Mouse (Mus musculus): ENCODE measurements around the gene Triobp.
A peak's percentile ranks its signal among the peaks of the same experiment; 100 is the strongest.

Triobp gene

DNA sequence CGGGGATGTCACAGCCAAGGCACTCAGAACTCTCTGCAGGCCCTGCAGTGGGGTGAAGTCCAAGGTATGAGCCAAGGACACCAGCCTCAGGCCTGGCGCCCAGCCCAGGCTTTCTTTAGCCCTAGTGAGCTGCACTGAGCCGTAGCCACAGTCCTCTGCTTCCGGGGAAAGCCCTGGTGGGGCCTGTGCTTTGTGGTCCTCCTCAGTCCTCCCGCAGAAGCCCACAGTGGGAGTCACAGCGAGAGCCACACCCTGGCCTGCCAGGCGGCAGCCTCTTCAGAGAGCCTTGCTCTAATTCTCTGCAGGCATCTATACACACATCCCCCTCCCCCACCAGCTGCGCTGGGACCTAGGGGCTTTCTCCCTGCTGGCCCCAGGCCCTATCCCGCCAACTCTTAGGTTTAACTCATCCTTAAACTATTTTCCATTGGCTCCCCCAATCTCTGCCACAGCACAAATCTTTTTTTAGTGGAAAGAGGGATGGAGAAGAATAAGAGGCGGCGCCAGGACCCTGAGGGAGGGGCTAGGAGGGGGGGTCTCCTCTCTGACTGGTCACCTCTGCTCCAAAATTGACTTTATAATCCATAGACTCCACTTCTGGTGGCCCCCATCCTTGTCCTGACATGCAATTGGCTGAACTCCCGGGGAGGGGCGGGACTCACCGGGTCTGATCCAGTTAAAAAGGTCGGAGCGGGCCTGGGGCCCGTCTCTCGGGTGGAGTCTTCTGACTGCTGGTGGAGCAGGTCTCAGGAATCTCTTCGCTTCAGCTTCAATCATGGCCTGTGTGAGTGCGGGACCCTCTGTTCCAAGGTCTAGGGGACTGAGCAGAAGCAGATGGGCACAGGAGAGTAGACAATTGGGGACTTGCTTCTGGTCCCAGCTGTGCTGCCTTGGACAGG lies 21.3 kb upstream of the Triobp start, which contains the start of gene Lgals1:
TSS of gene Lgals1 (plus strand) at position 705 of the 899 bp plus-strand sequence.
- DNase-seq (ENCODE audit: extremely low spot score) = peak; percentile 81

DNA sequence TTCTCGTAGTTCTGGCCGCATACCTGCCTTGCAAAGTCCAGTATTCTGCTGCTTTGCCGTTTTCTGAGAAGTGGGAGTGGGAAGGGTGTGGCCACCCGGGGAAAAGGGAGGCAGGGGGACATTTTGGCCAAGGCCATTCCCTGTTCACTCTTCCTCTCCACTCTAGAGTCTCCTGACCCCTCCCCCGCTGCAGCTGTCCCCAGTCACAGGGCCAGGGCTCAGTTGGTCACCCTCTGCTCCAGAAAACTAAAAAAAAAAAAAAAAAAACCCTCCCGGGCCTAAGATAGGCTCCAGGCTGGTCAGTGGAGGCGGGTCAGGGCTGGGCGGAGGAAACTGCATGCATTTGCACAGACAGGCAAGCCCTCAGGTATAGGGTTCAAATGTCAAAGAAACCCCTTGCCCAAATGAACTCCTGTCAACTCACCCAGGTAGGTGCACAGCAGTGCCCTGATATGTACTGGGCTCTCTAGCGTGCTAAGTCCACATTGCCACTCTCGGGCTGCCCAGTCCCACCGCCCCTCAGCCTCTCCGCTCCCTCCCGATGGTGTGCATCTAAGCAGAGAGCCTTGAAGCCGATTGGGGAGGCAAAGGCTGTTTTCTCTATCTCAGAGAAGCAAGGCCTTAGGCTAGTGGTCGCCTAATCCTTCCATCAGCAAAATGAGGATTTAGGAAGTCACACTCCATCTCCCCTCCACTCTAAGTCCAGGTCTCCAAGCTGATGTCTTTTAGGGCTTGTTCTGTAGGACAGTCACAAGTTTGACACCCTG lies 20.3 kb upstream of the Triobp start:
- no peak for DNase-seq (ENCODE audit: extremely low spot score)

DNA sequence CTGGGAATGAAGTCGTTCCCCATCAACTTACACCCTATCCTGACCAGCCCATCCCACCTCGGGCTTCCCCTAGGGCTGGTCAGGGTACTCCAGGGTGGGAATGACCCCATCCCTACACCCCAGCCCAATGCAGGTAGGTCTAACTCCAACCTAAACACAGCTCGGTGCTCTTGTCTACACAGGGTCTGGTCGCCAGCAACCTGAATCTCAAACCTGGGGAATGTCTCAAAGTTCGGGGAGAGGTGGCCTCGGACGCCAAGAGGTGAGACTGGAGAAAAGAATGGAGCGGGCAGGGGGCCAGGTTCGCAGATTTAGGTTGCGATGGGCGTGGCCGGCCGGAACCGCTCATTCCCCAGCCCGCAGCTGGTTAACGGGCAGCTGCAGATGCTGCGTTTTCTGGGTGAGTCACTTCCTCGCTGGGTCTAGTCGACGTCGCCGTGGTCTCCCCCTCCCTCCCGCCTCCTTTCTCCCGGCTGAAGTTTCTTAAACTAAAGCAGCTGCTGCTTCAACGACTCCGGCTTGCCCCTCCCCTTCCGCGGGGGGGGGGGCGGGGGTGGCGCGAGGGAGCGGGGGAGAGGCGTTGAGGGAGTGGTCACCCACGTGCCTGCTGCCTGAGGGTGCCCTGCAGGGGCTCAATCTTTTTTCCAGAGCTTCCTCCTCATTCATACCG lies 19.6 kb upstream of the Triobp start:
- peak; percentile 90 for DNase-seq (ENCODE audit: extremely low spot score)

DNA sequence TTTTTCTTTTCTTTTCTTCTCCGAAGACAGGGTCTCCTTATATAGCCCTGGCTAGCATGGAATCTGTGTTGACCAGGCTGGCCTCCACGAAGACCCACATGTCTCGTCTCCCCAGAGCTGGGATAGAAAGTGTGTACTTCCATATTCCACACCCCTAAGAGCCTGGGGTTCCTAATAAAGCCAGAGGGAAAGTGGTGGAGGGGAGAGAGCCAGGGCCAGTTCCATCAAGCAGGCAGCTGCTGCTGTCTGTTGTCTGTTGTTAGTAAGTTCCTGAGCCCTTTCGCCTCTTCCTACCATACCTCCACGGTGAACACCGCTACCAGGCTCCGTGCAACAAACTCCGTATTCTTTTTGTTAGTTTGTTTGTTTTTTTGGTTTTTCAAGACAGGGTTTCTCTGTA lies 19.0 kb upstream of the Triobp start:
- no peak for DNase-seq (ENCODE audit: extremely low spot score)

DNA sequence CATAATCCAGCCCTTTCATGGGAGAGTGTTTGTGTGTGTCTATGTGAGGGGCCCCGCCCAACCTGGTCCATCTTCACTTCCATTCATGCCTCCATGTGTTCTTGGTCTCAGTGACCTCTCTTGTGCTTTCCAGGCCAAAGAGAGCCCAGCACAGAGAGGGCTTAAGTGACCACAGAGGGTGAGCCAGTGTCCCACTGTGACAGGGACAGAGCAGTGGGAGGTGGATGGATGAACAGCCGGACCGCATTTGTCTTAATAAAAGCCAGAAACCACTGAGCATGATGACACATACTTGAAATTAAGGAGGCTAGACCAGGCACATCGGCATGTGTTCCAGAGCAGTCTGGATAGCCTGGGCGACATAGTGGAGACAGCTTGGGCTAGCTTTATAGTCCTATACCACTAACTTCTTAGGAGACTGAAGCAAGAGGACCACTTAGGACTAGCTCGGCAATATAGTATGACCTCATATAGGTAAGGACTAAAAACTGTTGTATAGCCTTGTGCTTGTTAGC lies 17.3 kb upstream of the Triobp start:
- no peak for DNase-seq (ENCODE audit: extremely low spot score)

DNA sequence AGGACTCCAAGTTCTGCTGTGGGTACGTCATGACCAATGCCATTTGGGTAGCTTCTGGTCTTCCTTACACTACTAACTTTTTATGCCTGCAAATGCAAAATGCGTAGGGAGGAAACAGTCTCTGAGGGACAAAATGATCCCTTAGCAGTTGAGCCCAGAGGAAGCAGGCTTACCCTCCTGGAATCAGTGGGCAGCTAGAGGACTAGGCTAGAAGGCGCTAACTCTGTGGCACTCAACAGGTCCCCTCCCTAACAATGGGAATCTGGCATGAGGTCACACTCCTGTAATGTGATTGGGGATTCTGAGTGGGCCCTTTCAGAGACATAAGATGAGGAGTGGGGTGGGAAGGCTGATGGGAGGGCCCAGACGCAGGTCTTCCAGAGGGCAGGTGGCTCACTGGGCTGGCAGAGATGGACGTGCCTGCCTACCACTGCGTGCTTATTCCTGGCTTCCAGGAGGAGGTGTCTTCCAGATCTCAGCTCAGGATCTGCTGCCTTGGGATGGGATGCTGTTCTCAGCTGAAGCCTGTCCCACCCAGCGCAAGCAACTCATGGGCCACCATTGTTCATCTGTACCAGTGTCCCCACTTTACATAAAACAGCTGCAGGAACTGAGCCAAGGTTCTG lies 16.6 kb upstream of the Triobp start:
- DNase-seq (ENCODE audit: extremely low spot score) = no peak

DNA sequence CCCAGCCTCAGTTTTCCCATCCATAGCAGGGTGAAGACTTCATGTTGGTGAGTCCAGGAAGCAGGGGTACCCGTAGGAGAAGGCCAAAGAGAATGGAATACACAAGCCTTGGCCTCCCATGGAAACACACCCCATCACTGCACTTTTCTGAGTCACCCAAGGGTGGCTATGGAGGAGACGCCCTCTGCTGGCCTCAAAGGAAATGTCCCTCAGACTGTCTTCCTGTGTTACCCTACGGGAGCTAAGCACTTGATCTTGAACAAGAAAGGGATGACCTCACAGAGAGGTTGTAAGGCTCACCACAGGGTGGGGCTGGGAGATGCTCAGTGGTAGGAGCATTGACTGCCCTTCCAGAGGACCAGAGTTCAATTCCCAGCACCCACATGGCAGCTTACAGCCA lies 15.9 kb upstream of the Triobp start:
- DNase-seq (ENCODE audit: extremely low spot score) = no peak

DNA sequence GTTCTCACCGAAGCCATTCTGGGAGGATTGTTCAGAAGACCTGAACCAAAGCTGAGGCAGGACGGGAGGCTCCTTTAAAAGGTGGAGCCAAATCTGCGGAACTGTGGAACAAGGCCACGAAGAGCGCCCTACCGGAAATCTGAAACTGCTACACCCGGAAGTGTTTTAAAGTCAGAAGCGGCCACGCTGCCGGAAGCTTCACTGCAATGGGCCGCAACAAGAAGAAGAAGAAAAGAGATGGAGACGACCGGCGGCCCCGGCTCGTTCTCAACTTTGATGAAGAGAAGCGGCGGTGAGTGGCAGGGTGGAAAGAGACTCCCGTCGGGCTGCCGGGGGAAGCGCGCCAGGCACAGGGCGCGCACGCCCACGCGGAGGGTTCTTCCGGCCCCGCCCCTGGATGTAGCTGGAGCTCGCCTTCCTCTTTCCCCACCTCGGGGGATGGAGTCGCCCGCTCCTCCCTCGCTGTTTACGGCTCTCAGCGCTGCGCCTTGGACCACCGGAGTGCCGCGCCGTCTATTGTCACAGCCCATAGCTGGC lies 12.7 kb upstream of the Triobp start, which contains the start of gene Nol12:
TSS of gene Nol12 (plus strand) at position 150 of the 537 bp plus-strand sequence.
- peak; percentile 93 for DNase-seq (ENCODE audit: extremely low spot score)

DNA sequence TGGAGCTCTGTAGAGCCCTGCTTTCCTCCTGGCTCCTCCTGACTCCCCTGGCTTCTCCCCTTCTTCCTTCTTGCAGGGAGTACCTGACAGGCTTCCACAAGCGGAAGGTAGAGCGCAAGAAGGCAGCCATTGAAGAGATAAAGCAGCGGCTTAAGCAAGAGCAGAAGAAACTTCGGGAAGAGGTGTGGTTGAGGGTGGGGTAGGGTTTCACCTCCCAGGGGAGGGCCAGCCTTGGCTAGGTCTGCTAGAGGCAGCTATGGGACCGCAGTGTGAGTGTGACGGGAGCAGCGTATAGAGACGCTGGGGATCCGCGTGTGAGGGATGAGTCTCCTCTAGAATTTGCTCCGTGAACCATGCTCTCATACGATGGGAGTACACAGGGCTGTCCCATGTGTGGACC lies 11.1 kb upstream of the Triobp start:
- no peak for DNase-seq (ENCODE audit: extremely low spot score)

DNA sequence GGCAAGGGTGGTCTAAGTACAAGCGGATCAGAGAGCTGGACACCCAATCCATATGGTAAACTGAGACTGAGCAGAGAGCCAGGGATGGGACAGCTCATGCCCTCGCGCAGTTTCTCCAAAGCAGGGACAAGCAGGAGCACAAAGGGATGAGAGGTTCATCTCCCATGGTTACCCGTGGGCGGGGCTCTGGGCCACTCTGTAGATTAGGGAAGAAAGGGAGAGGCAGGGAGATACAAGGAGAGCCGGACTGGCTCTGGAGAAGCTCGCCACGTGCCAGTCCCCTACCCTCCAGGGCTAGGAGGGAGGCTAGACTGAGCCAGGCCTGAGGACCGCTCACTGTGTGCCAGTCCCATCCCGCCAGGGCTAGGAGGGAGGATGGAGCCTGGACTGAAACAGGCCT lies 10.2 kb upstream of the Triobp start:
- DNase-seq (ENCODE audit: extremely low spot score) = no peak

DNA sequence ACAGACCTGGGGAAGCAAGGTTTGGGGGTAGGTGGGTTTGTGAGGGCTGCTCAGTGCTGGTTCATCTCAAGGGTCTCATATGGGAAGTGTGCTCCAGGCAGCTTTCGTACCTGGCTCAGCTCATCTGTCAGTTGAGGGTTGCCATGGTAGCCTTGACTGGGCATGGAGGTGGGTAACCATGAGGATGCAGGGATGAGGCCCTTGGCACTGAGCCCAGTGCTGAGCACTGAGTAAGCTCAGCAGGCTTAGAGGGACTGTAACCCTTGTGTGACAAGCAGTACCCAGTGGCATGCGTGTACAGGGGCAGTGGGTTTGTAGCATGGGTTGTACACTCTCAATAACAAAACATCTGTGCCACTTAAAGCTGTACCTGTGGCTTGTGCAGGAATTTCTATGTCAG lies 9.6 kb upstream of the Triobp start:
- no peak for DNase-seq (ENCODE audit: extremely low spot score)

DNA sequence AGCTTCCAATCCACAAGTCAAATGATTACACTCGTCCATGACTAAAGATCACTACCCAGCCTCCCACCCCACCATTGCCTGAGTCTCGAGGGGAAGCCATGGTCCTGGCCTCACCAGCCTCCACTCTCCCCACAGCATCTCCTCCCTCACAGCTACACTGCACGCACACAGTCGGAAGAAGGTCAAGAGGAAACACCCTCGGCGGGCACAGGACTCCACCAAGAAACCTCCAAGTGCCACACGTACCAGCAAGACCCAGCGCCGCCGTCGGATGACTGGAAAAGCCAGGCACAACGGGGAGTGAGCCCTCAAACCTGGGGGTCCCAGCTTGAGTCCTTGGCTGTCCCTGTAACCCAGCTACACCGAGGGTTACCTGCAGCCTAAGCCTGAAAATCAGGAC lies 7.2 kb upstream of the Triobp start:
- DNase-seq (ENCODE audit: extremely low spot score) = no peak

DNA sequence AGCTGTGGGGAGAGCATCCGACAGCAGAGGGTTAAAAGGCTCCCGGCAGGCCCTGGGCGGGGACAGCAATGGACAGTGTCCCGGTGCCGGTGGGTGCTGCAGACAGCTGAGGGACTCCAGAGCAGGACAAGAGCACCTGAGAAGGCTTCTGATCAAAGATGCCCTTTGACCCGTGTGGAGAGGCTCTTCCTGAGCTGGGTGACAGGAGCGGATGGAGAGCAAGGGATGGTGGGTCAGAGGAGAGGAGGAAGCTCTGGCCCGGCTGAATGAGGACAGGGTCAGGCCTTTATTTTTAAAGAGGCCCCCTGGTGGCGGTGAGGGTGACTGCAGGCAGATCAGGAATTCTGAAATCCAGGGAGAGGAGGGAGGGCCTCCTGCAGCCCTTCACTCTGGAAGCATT lies 4.9 kb upstream of the Triobp start:
- peak; percentile 87 for DNase-seq (ENCODE audit: extremely low spot score)

DNA sequence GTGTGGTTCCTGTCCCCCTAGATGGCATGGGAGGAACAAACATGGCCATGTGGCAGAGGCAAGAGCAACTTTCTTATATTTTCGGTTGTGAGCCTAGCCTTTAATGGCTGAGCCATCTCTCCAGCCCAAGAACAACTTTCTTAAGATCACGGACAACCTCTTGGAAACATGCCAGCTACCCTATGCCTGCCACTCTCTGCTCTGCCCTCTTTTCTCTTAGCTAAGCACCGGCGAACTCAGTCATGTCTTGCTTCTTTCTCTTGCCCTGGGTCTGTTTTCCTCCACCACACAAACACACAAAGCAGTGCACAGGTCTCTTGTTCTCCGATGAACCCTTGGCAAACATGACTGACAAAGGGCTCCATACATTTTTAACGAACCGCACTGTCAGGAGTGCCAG lies 1.3 kb upstream of the Triobp start:
- no peak for DNase-seq (ENCODE audit: extremely low spot score)

DNA sequence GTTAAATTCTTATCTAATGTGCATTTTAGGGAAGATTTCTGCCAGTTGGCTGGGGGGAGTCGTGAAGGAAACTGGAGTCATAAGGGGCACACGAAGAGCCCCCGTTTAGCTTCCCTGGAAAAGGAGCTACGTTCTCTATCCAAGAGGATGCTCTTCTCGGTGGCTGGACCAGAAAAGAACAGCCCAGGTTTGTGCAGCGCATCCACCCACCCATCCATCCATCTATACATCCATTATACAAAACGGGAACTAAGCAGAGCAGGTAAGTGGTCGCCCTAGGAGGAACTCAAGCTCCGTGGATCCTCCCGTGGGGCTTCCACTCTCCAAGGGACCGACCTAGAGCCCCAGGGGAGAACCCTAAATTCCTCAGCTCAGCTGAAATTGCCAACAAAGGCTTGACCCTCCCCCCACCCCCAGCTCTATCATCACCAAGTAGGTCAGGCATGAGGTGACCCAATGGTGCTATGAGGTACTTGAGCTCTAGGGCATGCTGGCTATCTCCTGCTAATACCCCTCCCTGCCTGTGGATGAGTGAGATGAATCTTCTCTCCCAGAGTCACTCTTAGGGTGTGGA lies 715 bp downstream of the Triobp start:
- DNase-seq (ENCODE audit: extremely low spot score) = no peak

DNA sequence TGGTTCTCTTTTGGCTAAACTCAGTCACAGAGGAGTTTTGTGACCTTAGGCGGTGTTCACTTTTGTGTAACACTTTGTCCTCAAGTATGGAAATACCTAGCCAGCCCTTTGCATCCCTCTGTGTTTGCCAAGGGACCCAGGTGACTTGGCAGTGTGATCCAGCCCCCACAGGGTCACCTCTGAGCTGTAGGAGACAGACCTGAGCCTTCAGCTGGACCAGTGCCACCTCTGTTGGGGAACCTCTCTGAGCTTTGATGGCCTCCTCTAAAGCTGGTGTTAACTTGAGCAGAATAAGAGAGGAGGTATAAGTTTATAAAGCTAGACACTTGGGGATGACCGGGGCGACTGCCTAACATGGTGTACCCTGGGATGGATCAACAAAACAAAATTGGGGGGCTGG lies 1.4 kb downstream of the Triobp start:
- DNase-seq (ENCODE audit: extremely low spot score) = no peak

DNA sequence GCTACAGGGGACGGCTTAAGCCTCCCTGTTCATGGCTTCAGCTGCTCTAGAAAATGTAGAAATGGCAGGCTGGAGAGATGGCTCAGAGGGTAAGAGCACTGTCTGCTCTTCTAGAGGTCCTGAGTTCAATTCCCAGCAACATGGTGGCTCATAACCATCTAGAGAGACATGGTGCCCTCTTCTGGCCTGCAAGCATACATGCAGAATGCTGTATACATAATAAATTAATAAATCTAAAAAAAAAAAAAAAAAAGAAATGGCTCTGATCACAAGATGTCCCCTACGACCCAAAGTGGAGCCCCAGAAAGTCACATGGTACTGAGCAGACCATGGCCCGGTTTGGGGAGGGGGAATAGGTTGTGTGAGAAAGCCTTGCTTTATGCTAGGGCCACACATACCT lies 8.1 kb downstream of the Triobp start:
- DNase-seq (ENCODE audit: extremely low spot score) = no peak

DNA sequence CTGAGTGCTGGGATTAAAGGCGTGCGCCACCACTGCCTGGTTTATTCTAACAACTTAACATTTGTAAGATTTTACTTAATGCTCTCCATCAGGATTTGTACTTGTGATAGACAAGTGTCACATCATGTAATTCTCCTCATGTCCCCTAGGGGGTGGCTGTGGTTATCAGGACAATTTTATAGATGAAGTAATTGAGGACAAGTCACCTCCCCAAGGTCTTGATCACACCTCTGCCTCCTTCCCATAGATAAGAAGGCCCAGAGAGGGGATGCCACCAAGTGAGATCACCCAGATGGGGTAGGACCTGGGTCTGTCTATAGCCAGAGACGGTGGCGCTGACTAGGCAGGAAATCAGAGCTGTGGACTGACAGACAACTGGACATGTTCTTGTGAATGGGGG lies 8.8 kb downstream of the Triobp start:
- DNase-seq (ENCODE audit: extremely low spot score) = no peak

DNA sequence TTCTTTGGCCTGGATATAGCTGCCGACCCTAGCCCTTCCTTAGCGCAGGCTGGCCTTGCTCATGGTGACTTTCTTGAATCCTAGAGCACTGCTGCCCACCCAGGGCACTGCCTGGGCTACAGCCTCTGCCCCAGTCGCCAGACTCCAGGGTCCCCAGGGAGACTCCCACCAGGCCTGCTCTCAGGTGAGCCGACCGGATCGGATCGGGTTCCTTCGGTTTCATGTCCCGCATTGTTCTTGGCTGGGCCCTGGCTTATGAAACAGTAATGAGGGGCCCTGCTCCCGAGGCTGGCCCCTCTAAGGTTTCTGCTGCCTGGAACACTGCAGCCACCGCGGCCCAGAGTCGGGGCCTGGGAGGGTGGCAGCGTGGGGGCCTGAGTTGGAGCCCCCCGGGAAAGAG lies 9.5 kb downstream of the Triobp start:
- no peak for DNase-seq (ENCODE audit: extremely low spot score)

DNA sequence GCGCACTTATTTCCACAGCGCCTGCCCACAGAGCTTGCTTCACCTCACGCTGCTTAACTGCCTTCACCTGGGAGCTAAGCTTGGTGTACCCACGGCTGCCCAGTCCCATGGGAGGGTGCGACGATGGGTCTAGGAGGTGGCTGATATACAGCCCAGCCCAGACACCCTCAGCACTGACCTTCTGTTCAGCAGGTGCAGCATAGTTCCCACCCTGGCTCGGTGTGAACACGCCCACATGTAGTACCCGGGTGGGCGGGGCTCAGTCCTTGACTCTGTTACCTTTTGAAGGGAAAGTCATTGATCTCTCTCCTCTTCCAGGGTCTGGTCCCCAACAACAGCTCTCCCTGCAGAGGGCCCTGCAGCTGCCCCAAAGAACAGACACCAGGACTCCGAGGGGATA lies 12.0 kb downstream of the Triobp start:
- DNase-seq (ENCODE audit: extremely low spot score) = no peak

DNA sequence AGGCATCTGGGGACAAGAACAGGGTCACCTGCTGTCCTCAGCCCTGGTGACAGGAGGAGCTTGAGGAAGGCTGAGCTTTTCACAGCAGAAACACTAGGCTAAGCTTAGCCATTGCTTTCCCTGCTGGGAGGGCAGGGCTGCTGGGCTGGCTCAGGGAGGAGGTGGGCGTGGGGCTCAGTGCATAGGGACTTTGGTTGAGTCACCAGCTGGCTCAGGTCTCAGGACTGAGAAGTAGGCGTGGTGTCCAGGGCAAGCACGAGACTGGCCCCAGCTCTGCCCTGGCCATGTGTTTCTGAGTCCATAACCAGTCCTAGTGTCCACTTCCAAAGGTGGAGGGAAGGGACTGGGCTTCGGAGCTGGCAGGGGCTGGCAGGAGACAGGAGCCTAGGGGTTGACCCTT lies 12.6 kb downstream of the Triobp start:
- no peak for DNase-seq (ENCODE audit: extremely low spot score)
